Mouse (Mus musculus) cerebellum, adult 11-12 months (tissue): ENCODE measurements around the gene Sec16a.
A peak's percentile ranks its signal among the peaks of the same experiment; 100 is the strongest.

ENCODE experiments used
- DNase-seq: peaks from one replicate; pipeline ENCODE4 v3.0.0; 2022

Gene Sec16a

DNA sequence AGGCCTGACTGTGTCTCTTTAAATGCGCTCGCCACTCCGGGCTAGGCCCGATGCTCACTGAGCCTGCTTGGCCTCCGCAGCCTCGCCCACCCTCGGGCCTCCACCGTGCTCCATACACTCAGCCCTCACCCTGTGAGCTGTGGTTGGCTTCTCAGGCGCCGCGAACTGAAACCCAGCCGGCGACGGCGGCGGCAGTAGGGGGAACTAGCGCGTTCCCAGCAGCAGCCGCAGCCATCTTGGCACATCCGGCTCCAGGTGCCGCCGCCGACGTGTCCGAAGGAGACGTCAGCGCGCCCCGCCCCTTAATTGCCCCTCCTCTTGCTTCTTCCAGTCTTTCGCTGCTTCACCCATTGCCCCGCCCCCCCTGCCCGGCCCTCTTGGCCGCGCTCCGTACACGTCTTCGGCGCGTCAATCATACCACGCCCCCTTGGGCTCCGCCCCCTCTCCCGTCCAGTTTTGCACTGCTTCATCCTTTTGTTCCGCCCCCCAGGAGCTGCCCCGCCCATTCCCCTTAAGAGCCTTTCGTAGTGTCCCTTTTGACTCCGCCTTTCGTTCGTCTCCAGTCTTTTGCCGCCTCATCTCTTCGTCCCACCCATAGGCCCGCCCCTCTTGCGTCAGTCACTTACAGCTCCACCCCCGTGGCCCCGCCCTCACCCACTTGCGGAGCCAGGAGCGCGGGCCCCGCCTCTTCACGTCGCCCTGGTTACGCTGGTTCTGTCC, at the start of gene Sec16a:
Gene Sec16a, minus strand, starts transcription at position 271 of the 720 bp plus-strand sequence.
- peak; percentile 100 for DNase-seq

DNA sequence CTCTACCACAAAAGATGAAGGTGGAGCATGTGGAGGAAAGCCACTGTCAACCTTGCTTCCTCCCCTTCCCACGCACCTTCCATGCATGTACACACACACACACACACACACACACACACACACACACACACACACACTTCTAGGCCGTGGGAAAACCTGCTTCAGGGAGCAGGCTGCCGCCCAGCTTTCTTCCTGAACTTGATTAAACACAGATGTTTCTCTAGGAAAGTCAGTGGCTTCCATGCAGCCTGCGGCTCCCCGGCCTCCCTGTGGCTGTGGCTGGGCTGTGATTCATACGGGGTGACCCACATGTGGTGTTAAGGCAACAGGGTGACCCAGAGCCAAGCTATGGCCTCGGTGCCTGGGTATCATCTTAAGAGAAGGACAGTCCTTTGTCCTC, 49.4 kb upstream of the Sec16a start:
- no peak for DNase-seq

DNA sequence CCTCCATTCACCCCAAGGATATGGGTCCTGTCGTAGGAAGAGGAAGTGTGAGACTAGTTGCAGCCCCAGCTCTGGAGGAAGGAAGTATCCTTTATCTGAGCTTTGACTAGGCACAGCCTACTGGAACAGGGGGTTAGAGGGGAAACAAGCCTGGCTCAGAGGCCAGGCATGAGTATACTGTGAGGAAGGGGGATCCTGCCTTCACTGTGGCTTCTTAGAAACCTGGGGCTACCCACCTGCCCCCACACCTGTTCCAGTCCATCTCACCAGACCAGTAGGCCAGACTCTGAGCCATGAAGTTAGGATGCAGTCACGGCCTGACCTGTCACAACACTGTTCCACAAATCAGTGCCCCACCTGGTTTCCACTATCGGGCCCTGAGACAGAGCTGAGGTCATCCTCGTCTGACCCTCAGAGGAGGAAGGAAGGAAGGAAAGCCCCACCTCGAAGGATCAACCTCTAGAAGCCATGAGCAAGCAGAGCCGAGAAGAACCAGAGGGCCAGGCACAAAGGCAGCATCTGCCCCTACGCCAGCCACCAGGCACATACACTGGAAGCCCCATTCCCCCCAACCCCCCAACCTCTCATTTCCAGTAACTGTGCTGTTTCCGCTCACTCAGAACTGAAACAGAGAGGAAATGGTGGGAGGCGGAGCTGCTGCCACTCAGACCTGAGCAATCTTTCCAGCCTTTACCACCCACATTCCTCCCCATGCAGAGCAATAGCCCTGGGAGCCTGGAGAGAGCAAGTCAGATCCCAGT, 48.2 kb upstream of the Sec16a start:
- no peak for DNase-seq

DNA sequence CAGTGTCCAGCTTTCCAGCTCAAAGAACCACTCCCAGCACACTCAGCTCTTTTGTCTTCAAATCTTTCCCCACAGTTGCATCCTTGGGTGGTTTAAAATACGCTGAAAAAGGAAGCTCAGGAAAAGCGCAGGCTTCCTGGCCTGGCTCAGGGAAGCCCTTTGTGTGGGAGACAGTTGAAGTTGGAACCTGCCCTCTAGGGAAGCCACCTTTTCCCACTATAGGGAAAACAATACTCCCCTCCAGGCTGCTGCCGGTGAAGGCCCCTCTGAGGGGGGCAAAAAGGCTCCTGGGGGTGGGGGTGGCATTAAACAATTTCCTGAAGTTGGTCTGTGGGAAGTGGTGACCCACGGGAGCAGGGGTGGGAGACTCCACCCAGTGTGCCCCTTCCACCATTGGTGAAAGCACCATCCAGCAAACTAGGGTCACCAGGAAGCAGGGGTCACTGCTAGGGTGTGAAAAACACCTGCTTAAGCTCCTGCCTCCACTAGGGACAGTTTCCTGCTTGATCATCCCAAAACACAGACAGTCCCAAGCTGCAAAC, 45.8 kb upstream of the Sec16a start:
- DNase-seq: no peak

DNA sequence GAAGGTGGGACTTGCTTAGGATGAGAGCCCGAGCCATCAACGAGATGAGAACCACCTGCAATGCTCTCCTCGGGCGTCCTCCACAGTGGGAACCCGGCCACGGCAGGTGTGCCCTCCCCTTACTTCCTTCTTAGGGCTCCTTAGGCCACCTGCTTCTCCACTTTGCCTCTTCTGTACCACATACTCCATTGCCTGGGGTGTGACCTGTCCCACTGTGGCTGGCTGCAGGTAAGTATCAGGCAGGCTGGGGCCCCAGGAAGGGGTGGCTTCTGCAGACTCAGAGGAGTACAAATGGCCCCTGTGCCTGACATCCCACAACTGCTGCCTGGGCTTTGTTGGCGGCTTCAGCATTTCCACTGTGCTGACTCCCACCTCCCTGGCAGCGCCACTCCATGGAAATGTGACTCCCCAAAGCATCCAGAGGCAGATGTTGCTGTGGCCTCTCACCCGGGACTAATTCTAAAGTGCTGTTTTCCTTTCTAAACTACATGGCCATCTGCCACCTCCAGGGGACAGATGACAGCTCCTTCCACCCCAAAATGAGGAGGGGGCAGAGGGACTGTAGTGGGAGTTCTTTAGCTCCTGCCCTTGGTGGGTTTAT, 43.6 kb upstream of the Sec16a start:
- no peak for DNase-seq

DNA sequence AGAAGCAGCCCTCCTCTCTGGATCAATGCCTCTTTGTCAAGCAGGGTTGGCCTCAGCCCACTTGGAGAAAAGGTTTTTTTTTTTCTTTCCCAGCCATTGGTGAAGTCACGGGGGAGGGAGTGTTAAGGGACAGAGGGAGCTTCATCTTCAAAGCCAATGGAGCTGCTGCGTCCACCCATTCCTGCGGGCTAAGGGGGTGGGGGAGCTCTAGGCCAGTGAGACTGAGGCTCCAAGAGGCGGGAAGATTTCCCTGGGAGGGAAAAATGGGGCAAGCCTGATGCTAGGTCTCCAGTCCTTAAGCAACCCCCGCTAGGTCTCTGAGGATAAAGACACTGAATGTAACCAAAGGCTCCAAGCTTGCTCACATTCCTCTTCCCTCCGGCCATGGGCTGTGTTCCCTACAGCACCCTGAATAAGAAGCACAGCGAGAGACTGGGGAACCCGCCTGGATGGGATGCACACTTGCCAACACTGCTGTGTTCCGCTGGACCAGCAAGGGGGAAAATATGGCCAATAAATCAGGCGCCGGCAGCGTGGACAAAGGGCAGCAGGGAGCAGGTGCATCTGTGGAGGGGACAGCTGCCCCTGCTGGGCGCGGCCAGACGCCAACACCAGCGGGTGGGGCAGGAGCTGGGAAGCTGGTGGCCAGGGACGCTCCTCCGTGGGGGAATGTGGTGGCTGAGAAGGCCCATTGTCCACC, 42.5 kb upstream of the Sec16a start:
- DNase-seq: peak; percentile 55

DNA sequence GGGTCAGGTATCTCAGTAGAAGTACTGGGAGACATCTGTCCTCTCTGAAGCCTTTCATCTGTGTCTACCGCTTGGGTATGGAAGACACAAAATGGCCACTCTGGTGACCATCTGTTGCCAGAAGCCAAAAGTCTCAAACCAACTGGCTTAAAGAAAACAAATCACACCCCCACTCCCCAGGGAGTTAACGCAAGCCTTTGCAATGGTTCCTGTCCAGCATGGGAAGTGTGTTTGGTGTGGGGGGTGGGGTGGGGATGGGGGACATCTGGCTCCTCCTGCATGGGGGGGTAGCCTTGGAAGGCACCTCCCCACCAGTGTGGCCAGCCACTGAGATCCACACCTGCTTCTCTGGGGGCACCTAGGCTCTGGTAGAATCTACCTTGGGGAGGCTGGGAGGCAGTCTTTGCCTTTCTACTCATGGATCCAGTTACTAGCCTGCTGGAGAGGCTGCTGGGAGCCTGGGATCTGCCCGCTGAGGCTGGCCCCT, 41.9 kb upstream of the Sec16a start:
- no peak for DNase-seq

DNA sequence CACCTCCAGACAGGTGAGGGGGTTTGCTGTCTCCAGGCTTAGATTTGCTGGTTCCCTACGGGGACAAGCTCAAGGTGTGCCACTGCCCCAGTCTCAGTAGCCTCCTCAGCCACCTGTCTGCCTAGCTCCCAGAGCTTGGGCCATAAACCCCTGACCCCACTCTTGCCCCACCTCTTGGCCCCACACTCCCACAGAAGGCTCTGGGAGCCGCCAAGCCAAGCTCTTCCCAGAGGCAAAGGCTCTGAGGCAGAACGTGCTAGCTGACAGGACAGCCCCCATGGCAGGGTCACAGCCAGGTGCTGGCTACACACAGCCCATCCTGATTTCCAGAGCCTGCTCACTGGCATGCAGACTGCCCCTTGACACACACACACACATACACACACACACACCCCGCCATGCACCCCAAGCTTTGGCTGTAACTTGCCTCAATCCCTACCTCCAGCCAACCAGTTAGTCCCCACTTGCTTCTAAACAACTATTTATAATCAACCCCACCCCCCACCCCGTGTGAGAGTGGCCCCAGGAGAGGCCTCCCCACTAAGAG, 41.3 kb upstream of the Sec16a start:
- no peak for DNase-seq

DNA sequence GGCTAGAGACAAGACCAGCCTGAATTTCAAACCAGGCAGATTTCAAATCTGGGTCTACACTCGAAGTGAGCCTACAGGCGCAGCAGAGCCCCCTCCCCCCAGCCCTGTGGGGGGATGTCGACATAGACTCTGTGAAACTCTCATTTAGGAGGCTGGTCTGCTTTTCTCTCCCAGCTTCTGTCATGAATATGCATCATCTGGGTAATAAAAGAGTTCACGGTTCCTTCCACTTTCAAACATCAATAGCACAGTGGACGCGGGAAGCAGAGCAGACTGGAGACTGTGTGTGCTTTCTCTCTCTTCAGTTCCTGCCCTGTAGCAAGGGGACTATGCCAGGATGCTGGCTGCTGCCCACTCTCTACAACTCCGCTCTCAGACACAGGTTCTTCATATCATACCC, 40.7 kb upstream of the Sec16a start:
- DNase-seq: no peak

DNA sequence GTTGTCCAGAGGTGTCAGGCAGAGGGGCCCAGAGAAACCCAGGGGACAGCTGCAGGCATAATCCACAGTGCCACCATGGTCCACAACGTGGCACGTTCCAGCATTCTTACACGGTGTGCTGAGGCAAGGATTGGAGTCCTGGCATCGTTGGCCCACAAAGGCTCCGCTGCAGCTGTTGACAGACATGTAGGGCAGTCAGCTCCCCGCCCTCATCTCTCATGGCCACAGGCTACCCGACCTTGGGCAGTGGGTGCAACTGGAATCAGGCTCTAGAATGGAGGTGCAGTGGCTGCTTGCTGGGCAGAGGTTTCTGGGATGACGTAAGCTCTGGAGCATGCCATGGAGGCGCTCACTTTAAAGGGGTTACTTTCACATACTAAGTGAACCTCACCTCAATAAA, 40.3 kb upstream of the Sec16a start:
- no peak for DNase-seq

DNA sequence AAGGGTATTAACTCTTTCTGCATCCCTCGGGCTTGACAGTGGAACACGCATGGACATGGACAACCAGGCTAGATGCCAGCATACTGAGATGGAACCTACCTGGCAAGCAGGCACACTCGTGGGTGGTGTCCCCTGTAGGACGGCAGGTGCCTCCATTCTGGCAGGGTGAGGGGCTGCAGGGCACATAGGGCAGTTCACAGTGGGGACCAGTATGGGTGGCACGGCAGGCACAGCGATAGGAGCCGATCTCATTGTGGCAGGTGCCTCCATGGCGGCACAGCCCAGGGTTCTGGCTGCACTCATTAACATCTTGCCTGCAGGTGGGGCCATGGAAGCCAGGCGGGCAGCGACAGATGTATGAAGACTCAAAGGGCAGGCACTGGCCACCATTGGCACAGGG, 39.2 kb upstream of the Sec16a start:
- no peak for DNase-seq

DNA sequence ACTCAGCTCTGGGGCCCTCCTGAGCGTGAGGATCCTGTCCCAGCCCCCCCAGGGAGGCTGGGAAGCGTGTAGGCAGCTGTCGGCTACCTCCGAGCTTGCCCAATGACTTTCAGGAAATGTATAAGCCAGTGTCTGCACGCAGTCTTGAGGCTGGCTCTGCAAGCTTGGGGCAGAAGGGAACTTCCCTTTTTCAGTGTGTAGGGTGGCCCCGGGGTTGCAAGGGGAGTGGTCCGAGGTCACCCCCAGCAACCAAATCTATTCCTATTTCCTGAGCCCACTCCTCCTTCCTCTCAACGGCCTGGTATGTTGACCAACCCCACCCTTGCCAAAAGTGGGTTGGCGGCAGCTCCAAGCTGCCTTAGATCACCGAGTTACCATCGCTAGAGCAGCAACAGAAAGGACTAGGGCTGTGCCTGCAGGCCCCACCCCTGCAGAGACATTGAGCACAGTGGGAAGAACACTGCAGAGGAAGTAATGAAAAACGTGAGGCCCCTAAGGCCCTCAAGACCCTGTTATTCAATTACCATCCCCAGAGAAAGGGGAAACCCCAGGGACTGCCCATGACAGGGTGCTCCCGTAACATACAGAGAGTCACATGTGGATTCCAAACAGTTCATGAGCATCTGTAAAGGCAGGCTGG, 38.3 kb upstream of the Sec16a start:
- no peak for DNase-seq

DNA sequence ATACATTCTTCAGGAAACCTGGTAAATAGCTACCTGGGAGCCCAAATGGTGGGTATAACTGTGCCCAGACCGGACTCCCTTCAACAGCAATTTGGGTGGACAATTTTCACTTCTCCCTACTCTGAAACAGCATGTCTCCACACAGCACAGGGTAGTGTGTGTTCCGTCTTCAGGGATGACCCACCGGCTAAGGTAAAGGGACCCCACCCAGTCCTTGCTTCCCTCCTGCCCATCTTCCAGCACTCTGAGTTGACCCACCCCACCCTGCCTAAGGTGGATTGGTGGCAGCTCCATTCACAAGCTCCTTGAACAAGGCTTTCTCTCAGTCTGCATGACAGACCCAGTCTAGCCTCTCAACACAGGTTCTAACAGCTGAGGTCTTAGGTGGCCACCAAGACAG, 37.8 kb upstream of the Sec16a start:
- DNase-seq: no peak

DNA sequence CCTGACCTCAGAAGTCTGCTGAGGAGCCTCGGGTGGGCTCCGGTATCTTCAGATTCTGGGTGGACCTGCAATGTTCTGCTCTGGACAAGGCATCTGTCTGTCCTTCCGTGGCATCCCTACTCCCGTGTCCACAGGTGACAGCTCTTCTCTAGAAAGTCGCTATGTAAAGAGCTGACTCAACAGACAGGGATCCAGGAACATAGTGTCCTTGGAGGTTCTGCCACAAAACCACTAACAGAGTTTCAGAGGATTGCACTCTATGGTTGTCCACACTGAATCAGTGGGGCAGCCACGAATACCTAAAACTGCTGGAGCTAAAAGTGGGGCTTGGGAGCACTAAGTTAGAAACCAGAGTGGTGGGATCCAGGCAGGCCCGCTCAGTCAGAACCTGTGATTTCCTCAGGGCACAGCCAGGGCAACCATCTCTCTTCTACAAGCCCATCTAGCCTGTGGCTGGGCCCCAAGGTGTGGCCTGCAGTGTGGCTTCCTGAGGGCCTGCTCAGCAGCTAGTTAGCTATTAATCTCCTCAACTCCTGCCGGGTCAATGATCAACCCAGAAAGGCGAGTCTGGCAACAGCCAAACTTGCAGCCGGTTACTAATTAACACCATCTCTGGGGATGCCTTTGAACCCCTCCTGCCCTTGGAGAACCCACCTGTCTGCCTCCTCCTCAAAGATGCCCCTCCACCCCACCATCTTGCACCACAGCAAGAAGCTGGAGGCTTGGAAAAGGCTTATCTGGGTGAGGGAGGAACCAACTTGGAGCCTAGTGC, 36.9 kb upstream of the Sec16a start:
- no peak for DNase-seq

DNA sequence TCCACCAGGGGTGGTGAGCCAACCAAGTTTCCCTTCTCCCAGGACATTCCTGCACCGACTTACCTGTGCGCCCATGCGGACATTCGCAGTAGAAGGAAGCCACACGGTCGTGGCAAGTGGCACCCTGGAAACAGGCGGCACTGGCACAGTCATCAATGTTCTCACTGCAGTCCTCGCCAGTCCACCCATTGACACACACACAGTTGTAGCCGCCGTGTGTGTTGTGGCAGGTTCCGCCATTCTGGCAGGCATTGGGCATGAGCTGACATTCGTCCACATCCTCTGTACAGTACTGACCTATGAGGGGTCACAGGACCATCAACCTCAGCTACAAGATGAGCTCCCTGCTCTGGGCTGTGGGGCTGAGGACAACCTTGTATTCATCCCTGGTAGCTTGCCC, 35.9 kb upstream of the Sec16a start:
- DNase-seq: no peak

DNA sequence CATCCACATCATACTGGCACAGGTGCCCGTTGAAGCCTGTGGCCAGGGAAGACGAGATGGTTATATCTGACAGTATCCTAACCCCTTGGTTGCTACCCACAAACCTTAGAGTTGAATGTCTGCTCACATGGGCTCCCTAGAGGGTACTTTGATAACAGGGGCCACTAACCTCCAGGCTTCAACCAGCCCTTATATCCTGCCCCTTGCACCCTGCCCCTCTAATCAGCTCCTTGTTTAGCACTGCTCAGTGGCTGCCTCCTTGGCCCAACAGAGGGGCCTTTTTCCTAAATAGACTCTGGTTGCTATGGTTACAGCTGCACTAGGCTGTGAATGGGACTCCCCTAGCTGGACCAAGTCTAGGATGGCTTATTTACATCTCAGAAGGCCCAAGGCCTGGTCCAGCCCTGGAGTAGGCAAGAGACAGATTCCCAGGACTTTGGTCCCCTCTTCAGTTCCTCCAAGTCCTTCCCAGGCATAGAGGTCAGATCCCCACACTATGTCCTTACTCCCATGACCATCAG, 33.7 kb upstream of the Sec16a start:
- no peak for DNase-seq

DNA sequence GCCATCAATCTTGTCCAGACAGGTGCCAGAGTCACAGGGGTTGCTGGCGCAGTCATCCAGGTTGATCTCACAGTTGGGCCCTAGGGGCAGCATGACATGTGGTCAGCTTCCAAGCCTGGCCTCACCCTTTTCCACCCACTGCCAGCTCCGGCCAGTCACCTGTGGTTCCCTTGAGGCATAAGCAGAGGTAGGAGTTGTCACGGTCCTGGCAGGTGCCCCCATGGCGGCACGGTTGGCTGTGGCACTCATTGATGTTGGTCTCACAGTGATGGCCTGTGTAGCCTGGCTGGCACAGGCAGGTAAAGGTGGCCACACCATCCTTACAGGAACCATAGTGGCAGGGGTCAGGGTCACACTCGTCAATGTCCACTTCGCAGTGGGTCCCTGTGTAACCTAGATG, 32.9 kb upstream of the Sec16a start:
- no peak for DNase-seq

DNA sequence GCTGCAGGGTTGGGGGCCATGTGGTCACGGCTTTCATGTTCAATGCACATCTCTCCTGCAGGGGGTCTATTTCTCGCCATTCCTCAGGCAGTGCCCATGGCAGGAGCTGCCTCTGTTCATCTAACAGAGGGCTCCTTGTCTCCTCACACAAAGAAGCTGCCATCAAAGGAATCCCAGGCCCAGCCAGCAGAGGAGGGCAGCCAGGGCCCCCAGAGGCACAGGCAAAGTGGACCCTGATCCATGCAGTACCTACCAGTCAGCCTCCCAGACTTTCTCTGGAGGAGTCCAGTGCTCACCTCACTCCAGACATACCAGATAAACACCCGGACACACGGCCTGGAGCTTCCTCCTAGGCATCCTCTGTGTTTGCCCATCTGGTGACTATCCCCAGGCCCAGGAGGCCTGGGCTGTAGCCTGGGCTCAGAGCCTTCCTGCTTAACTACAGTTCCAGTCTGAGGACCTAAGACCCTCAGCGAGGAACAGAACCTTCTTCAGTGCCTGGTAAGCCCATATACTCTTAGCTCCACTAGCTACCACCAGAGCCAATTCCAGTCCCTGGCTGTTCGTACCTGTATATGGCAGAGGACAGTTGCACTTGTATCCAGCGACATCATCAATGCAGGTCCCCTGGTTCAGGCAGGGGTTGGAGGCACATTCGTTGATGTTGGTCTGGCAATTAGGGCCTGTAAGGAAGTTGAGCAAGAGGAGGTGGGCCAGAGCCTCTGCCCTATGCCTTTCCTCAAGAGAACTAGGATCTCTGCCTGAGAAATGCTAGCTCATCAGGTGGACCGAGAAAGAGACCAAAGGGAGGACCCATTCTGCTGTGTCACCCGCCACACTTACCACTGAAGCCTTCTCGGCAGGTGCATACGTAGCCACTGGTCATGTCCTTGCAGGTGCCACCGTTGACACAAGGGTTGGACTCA, 30.8 kb upstream of the Sec16a start:
- DNase-seq: no peak

DNA sequence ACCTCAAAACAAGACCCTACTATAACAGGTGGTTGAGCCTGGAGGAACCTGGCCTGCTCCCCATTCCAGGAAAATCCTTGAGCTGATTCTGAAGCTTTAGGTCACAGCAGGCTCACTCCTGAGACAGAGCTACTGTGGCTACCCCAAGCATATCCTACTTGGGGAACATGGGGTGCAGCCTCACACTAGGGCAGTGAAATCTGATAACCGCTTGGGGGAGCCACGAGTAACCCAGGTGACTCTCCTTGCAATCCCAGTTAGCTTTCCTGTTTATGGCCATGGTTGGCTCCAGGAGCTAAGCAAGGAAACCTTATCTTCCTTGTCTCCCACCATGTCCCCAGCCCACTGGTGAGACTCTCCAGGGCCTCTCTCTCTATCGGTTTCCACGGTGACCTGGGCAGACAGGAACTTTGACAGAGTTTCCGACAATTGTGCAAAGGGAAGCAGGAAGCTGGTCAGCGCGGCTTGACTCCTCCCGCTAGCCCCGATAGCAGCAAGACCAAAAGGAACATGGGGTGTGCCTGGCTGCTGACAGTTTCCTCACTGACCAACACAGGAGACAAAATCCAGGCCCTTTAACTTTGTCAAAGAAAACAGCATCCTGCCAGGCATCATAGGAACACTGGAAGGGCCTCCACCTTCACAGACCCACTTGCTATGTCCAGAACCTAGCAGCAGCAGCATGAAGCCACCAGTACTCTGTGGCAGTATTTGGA, 29.9 kb upstream of the Sec16a start:
- DNase-seq: no peak
